Mouse (Mus musculus) ovary, postnatal 36 days (tissue): Measurements from ENCODE around the gene Ush2a.

Experiments
- DNase-seq: peaks from one replicate; pipeline ENCODE4 v3.0.0; 2022; ENCODE audit warnings: low spot score, mixed read lengths

The Ush2a gene

GRCm38 (mm10) chr1:188668513-188668912 is 406.7 kb downstream of the Ush2a start:
- DNase-seq = no peak

GRCm38 (mm10) chr1:188672871-188673270 is 411.0 kb downstream of the Ush2a start:
- no peak for DNase-seq

GRCm38 (mm10) chr1:188674640-188675510 is 413.1 kb downstream of the Ush2a start:
- DNase-seq = no peak

- DNase-seq = no peak
Measured at GRCm38 (mm10) chr1:188675511-188675863, 413.7 kb downstream of the Ush2a start.

GRCm38 (mm10) chr1:188678189-188678588 is 416.4 kb downstream of the Ush2a start:
- DNase-seq = no peak

GRCm38 (mm10) chr1:188686362-188686761 is 424.5 kb downstream of the Ush2a start:
- no peak for DNase-seq

- DNase-seq = no peak
Measured at GRCm38 (mm10) chr1:188696295-188696694, 434.5 kb downstream of the Ush2a start.

- no peak for DNase-seq
Measured at GRCm38 (mm10) chr1:188708176-188708575, 446.4 kb downstream of the Ush2a start.

GRCm38 (mm10) chr1:188708694-188709093 is 446.9 kb downstream of the Ush2a start:
- no peak for DNase-seq

- DNase-seq = no peak
Measured at GRCm38 (mm10) chr1:188714131-188714530, 452.3 kb downstream of the Ush2a start.

GRCm38 (mm10) chr1:188714941-188715340 is 453.1 kb downstream of the Ush2a start:
- DNase-seq = no peak

- DNase-seq = no peak
Measured at GRCm38 (mm10) chr1:188716886-188717285, 455.1 kb downstream of the Ush2a start.

- DNase-seq = no peak
Measured at GRCm38 (mm10) chr1:188725122-188725995, 463.5 kb downstream of the Ush2a start.

- DNase-seq = no peak
Measured at GRCm38 (mm10) chr1:188726937-188727336, 465.1 kb downstream of the Ush2a start.

GRCm38 (mm10) chr1:188728625-188729024 is 466.8 kb downstream of the Ush2a start:
- DNase-seq = no peak

- DNase-seq = no peak
Measured at GRCm38 (mm10) chr1:188729179-188729578, 467.4 kb downstream of the Ush2a start.

GRCm38 (mm10) chr1:188734741-188735266 is 473.0 kb downstream of the Ush2a start:
- no peak for DNase-seq

GRCm38 (mm10) chr1:188742971-188743370 is 481.1 kb downstream of the Ush2a start:
- DNase-seq = no peak

GRCm38 (mm10) chr1:188755031-188755430 is 493.2 kb downstream of the Ush2a start:
- no peak for DNase-seq

- no peak for DNase-seq
Measured at GRCm38 (mm10) chr1:188760515-188760914, 498.7 kb downstream of the Ush2a start.

GRCm38 (mm10) chr1:188762463-188762862 is 500.6 kb downstream of the Ush2a start:
- DNase-seq = no peak

- DNase-seq = no peak
Measured at GRCm38 (mm10) chr1:188763761-188764160, 501.9 kb downstream of the Ush2a start.

GRCm38 (mm10) chr1:188770828-188771227 is 509.0 kb downstream of the Ush2a start:
- no peak for DNase-seq
